18 mouse cellular contexts compared by ENCODE assay signal in genomic region chr11:8701845-8702531, GRCm38 (mm10). TPM values are rescaled to one million over a fixed set of nuclear protein-coding genes. Genes with fewer than 3 reads are reported as not detected.
DNase-seq lines count a peak whose midpoint lies in the region; ATAC-seq and TF ChIP-seq lines count a peak whose summit lies in the region.
"Had no signal": no experiment of that assay in that cellular context is flagged by ENCODE, and none has a peak within 500 bp of the region (broad histone marks: within the 10 kb centered on the region; RNA-seq: fewer than 3 reads in every experiment).

No protein-coding gene starts in this region.

- H3K36me3 ChIP-seq in kidney, embryonic 14.5 days (ENCODE audit: control insufficient read depth, insufficient read depth, low read length): no peaks in the 10 kb centered on the region
- no peaks in the 10 kb centered on the region for H3K36me3 ChIP-seq in spleen, adult 2 months (ENCODE audit: control insufficient read depth, insufficient read depth, low read length)
- no peaks in the 10 kb centered on the region for H3K36me3 ChIP-seq in stomach, postnatal 0 days (ENCODE audit: control insufficient read depth, insufficient read depth, low read length)
- H3K36me3 ChIP-seq: embryonic facial prominence, embryonic 15.5 days; neural tube, embryonic 13.5 days had no signal

- no peak overlapping the region for H3K4me3 ChIP-seq in kidney, embryonic 14.5 days (ENCODE audit: low read length)
- no peak overlapping the region for H3K4me3 ChIP-seq in spleen, adult 2 months (ENCODE audit: extremely low read depth, insufficient read depth, insufficient read length)
- no peak overlapping the region for H3K4me3 ChIP-seq in stomach, postnatal 0 days (ENCODE audit: low read depth, low read length)
- H3K4me3 ChIP-seq: embryonic facial prominence, embryonic 15.5 days; neural tube, embryonic 13.5 days had no signal

- H3K27ac ChIP-seq in kidney, embryonic 14.5 days (ENCODE audit: low read depth, low read length): peak overlapping the region; percentile 14; the same call in 1 of the 2 replicates
- peak overlapping the region; percentile 3; the same call in 1 of the 2 replicates for H3K27ac ChIP-seq in spleen, adult 2 months (ENCODE audit: insufficient read depth, low read length)
- peak overlapping the region; percentile 63; the same call in 1 of the 2 replicates for H3K27ac ChIP-seq in stomach, postnatal 0 days (replicated peaks)
- H3K27ac ChIP-seq: embryonic facial prominence, embryonic 15.5 days; neural tube, embryonic 13.5 days had no signal

- ATAC-seq in kidney, embryonic 14.5 days (ENCODE audit: low FRiP score, low TSS enrichment): no peak; the same call in 1 of the 2 replicates
- no peak; the same call in 1 of the 2 replicates for ATAC-seq in stomach, postnatal 0 days (ENCODE audit: low FRiP score, low TSS enrichment)
- ATAC-seq: forebrain, embryonic 14.5 days; hindbrain, embryonic 16.5 days had no signal

- TF ChIP-seq POLR2A in spleen, adult 2 months (IDR thresholded peaks at IDR 0.05; ENCODE audit: low read depth, low read length): no peak

- DNase-seq in embryo, embryonic 10 days (ENCODE audit: low spot score): peak; percentile 33
- no peak for DNase-seq in embryo, embryonic 11 days
- DNase-seq in kidney, postnatal 36 days: no peak
- DNase-seq in spleen, adult 2 months (ENCODE audit: low read depth in 1 of 2, low spot score in 2 of 2): no peak
- no peak for DNase-seq in spleen, adult 18-20 months
- no peak for DNase-seq in stomach, postnatal 0 days (ENCODE audit: low spot score)
- no peak for DNase-seq in left cerebral cortex, adult 8-10 months (ENCODE audit: low spot score in 2 of 2)
- DNase-seq: adrenal gland, adult 8-10 months; cerebellum, postnatal 10 days; kidney, adult 8-10 months; lung, adult 18-20 months; midbrain, embryonic 14.5 days; thymus, adult 18-20 months had no signal

- H3K9ac ChIP-seq in kidney, embryonic 14.5 days (ENCODE audit: low read depth, low read length): no peak overlapping the region
- H3K9ac ChIP-seq in stomach, postnatal 0 days (ENCODE audit: low read length): no peak overlapping the region
- H3K9ac ChIP-seq: embryonic facial prominence, embryonic 15.5 days; neural tube, embryonic 13.5 days had no signal

- no peak for TF ChIP-seq CTCF in spleen, adult 2 months (IDR thresholded peaks at IDR 0.05; ENCODE audit: extremely low read depth, insufficient read depth, insufficient read length, insufficient replicate concordance)
- no peak for TF ChIP-seq CTCF in stomach, postnatal 0 days (IDR thresholded peaks at IDR 0.05; ENCODE audit: low read depth)

- no peak overlapping the region for H3K4me2 ChIP-seq in kidney, embryonic 14.5 days (replicated peaks; ENCODE audit: low read depth, low read length)
- no peak overlapping the region for H3K4me2 ChIP-seq in stomach, postnatal 0 days (replicated peaks; ENCODE audit: low read depth)
- H3K4me2 ChIP-seq: embryonic facial prominence, embryonic 15.5 days; neural tube, embryonic 13.5 days had no signal

- no peaks in the 10 kb centered on the region for H3K27me3 ChIP-seq in kidney, embryonic 14.5 days (ENCODE audit: control insufficient read depth, insufficient read depth, low read length)
- no peaks in the 10 kb centered on the region for H3K27me3 ChIP-seq in spleen, adult 2 months (ENCODE audit: control insufficient read depth, insufficient read depth, low read length)
- no peaks in the 10 kb centered on the region for H3K27me3 ChIP-seq in stomach, postnatal 0 days (ENCODE audit: control insufficient read depth, insufficient read depth, low read length)
- H3K27me3 ChIP-seq: embryonic facial prominence, embryonic 15.5 days; neural tube, embryonic 13.5 days had no signal

- TF ChIP-seq EP300 in stomach, postnatal 0 days (optimal IDR thresholded peaks at IDR 0.05): no peak

- no peaks in the 10 kb centered on the region for H3K9me3 ChIP-seq in kidney, embryonic 14.5 days (ENCODE audit: control insufficient read depth, low read length)
- no peaks in the 10 kb centered on the region for H3K9me3 ChIP-seq in stomach, postnatal 0 days (ENCODE audit: control insufficient read depth, low read length)
- H3K9me3 ChIP-seq: embryonic facial prominence, embryonic 15.5 days; neural tube, embryonic 13.5 days had no signal

- WGBS in kidney, embryonic 14.5 days: 61% methylated on average over 10 of the region's 10 CpGs
- 43% methylated on average over 10 of the region's 10 CpGs for WGBS in spleen, adult 2 months
- 54% methylated on average over 10 of the region's 10 CpGs for whole genome bisulfite sequencing in stomach, postnatal 0 days

- H3K4me1 ChIP-seq in kidney, embryonic 14.5 days (ENCODE audit: control insufficient read depth, insufficient read depth, low read length): peaks cover 16% of the 10 kb centered on the region
- H3K4me1 ChIP-seq in spleen, adult 2 months (ENCODE audit: control insufficient read depth, insufficient read depth, insufficient read length): peaks cover 20% of the 10 kb centered on the region
- peaks cover 4% of the 10 kb centered on the region; the same call in 1 of the 2 replicates for H3K4me1 ChIP-seq in stomach, postnatal 0 days (replicated peaks; ENCODE audit: control insufficient read depth, insufficient read depth)
- H3K4me1 ChIP-seq: neural tube, embryonic 13.5 days had no signal

RNA-seq across cellular contexts. Expression of gene Tns3, which starts 37.7 kb away (rescaled TPM):
- 12.5 and 20.3 TPM in 2 replicates for polyA plus RNA-seq in kidney, embryonic 14.5 days (2014; fragmentation: Nextera tagmentation; extraction: Ambion mirVana)
- 39.4 and 39.7 TPM in 2 replicates for polyA plus RNA-seq in spleen, adult 2 months (2012; rRNA removed)
- polyA plus RNA-seq in stomach, postnatal 0 days (2015; fragmentation: Nextera tagmentation; extraction: Ambion mirVana): 10.4 and 10.5 TPM in 2 replicates
- 10 to 100 TPM; 37.0 to 47.0 (median 41.1) TPM for total RNA-seq in left cerebral cortex, adult 8-10 months (2022)

Comparison
In these comparisons a context has a peak if more than half of its experiments do, and no peak if none do; other contexts are left out.
1. H3K27ac ChIP-seq: peak in every context shown above with its lines; median percentile 63 in stomach, postnatal 0 days; 14 in kidney, embryonic 14.5 days; 3 in spleen, adult 2 months.